Mouse (Mus musculus): ENCODE results near the gene Ski. TPM values are rescaled to one million over a fixed set of nuclear protein-coding genes. Genes with fewer than 3 reads are reported as not detected.

The Ski gene
- total RNA-seq, 4 experiments from 2014 or later = 44.5 to 53.3 (median 49.0) TPM

GRCm38 (mm10) chr4:155150276-155151113 is 71.9 kb downstream of the Ski start:
- peak; percentile 93 for DNase-seq (ENCODE audit: low spot score)

- peak; percentile 25 for DNase-seq (ENCODE audit: low spot score)
These were observed 72.5 kb downstream of the Ski start for GRCm38 (mm10) chr4:155149941-155150275.

- DNase-seq (ENCODE audit: low spot score) = peak; percentile 66
These were observed 73.3 kb downstream of the Ski start for GRCm38 (mm10) chr4:155148910-155149698.

GRCm38 (mm10) chr4:155148453-155148852 is 73.9 kb downstream of the Ski start:
- no peak for DNase-seq (ENCODE audit: low spot score)

- DNase-seq (ENCODE audit: low spot score) = no peak
These were observed 76.1 kb downstream of the Ski start for GRCm38 (mm10) chr4:155146107-155146823.

- no peak for DNase-seq (ENCODE audit: low spot score)
These were observed 77.7 kb downstream of the Ski start for GRCm38 (mm10) chr4:155144548-155145180.

- peak; percentile 69 for DNase-seq (ENCODE audit: low spot score)
These were observed 78.4 kb downstream of the Ski start for GRCm38 (mm10) chr4:155143871-155144502.

GRCm38 (mm10) chr4:155143411-155143810 is 79.0 kb downstream of the Ski start:
- DNase-seq (ENCODE audit: low spot score) = no peak

- no peak for DNase-seq (ENCODE audit: low spot score)
These were observed 79.6 kb downstream of the Ski start for GRCm38 (mm10) chr4:155142836-155143235.

- DNase-seq (ENCODE audit: low spot score) = peak; percentile 88
These were observed 81.6 kb downstream of the Ski start for GRCm38 (mm10) chr4:155140795-155141265.

- no peak for DNase-seq (ENCODE audit: low spot score)
These were observed 82.2 kb downstream of the Ski start for GRCm38 (mm10) chr4:155140150-155140549.

GRCm38 (mm10) chr4:155139281-155140045 is 82.9 kb downstream of the Ski start:
- DNase-seq (ENCODE audit: low spot score) = no peak

GRCm38 (mm10) chr4:155138451-155138850 is 83.9 kb downstream of the Ski start:
- no peak for DNase-seq (ENCODE audit: low spot score)

GRCm38 (mm10) chr4:155137891-155138290 is 84.5 kb downstream of the Ski start:
- DNase-seq (ENCODE audit: low spot score) = no peak

GRCm38 (mm10) chr4:155135909-155136585 is 86.3 kb downstream of the Ski start:
- DNase-seq (ENCODE audit: low spot score) = no peak

GRCm38 (mm10) chr4:155134686-155135172 is 87.7 kb downstream of the Ski start:
- no peak for DNase-seq (ENCODE audit: low spot score)

GRCm38 (mm10) chr4:155133658-155134417 is 88.6 kb downstream of the Ski start:
- no peak for DNase-seq (ENCODE audit: low spot score)

- no peak for DNase-seq (ENCODE audit: low spot score)
These were observed 89.2 kb downstream of the Ski start for GRCm38 (mm10) chr4:155133188-155133587.

GRCm38 (mm10) chr4:155130616-155131015 is 91.8 kb downstream of the Ski start:
- DNase-seq (ENCODE audit: low spot score) = no peak

Measured in heart, adult 8-10 months (tissue).